Mouse (Mus musculus) retina, postnatal 1 day (tissue): ENCODE measurements around the gene Ly75.

Source experiments
- DNase-seq: peaks from one replicate; pipeline ENCODE4 v3.0.0-alpha.2; 2012

Gene Ly75

DNA sequence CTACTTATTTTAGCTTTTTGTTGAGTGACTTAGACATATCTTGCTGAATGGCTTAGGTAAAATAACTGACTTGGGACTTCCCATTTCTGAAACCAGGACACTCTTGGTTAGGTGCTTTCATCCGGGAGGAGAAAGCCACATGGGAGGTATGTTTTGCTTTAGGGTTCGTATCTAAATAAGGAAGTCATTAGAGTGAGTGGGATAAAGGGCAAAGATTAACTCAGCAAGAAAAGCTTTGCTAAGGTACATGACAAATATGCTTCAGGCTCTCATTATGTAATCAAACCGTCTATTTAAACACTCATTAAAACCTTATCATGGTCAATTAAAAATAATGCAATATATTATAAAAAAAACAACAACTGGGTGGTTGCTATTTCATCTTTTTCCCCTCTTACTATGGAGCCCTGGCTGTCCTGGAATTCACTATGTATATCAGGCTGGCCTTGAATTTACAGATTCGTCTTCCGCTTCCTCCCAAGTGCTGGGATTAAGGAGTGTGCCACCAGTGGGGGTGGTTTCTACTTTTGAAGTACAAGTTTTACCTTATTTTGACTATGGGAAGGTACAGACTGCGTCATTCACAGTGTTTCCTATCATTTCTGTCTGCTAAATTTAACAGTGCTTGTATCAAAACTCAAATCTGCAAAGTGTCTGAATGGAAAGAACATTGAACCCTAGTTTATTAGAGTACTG is 60.9 kb downstream of the Ly75 start:
- DNase-seq: no peak

DNA sequence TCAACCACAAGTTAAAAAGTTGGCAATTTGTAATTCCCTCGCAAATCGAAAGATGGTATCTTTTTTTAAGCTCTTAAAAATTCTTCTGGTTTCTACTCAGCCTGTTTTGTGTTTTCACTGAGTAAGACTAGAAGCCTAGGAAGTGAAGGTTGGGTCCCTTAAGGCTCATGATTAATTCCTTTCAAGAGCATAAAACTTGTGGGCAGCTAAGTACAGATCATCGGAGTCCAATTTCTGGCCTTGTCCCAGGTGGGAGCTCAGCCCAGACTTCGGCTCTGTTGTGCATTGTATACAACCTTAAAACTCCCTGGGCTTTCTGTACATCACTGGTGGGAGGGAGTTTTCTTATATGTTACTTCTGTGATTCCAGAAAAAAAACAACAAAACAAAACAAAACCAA is 79.3 kb downstream of the Ly75 start:
- no peak for DNase-seq

DNA sequence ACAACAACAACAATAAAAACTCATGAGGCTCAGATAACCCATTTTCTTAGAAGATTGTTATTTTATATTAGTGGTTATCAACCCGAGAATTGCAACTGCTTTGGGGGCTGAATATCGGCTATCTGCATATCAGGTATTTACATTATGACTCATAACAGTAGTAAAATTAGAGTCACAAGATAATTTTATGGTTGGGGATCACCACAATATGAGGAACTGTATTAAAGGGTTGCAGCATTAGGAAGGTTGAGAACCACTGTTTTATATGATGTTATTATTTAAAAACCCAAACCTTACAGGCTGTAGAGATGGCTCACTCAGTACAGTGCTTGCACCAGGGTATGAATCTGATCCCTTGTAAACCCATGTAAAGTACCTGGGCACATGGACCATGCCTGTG is 83.8 kb downstream of the Ly75 start:
- DNase-seq: no peak

DNA sequence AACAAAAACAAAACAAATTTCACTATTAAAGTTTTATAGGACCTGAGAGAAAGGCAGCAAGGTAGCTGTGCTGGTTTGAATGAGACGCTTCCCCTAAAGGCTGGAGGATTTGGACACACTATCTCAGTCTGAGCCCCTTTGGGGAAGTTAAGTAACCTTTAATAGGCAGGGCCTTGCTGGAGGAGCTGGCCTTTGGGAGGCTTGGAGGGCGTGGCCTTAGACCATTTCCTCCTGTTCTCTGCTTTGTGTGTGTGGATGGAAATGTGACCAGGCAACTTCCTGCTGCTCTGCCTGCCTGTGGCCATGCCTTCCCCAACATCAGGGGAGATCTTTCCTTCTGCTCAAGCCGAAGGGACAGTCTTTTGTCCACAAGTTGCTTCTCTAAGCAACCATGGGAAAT is 84.8 kb downstream of the Ly75 start:
- no peak for DNase-seq

DNA sequence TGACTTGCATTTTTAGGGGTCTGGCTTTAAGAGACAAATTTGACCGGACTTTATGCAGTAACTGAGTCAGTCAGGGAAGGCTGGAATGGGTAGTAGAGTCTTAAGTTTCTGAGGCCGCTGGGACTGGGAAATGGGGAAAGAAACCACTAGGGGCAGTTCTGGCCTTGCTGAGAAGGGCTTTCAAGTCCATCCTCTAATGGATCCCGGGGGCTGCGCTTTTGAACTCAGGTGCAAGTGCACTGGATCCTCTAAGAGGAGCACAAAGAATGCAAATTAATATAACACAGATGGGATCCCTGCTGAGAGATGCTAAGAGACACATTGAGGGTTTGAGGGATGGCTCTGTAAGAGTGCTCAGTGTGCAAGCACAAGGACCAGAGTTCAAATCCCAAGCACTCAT is 91.7 kb downstream of the Ly75 start:
- DNase-seq: no peak

DNA sequence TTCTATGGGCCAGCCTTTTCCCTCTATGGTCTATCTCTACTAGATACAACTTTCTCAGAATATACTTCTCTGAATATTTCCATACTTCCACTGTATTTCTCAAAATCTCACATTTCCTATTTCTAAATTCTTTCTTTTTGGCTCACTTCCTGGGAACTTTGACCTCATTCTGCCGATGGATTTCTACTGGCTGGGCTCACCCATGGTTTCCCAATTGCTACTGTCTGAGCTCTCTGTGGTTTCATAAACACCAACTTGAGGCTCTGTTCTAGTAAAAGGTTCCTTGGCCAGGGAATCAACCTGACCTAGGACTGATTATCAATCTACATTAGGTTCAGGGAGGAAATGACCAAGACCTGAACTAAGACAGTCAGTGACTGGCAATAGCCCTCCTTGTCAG is 93.7 kb downstream of the Ly75 start:
- DNase-seq: no peak

DNA sequence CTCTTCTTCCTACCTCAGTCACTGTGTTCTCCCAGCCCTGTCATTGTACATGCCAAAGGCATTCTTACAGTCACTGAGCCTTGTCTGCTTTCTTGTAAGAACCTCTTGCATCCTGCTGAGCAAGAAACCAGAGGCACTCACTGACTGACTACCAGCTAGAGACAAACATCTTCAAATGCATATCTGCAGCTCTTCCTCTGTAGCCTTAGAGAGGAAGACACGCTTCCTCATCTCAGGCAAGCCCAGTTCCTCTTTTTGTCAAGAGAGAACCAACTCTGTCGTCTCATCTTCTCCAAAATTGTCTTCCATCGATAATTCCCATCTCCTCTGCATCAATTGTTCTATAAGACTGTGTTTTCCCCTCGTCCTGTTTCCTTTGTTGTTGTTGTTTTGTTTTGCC is 94.5 kb downstream of the Ly75 start:
- no peak for DNase-seq

DNA sequence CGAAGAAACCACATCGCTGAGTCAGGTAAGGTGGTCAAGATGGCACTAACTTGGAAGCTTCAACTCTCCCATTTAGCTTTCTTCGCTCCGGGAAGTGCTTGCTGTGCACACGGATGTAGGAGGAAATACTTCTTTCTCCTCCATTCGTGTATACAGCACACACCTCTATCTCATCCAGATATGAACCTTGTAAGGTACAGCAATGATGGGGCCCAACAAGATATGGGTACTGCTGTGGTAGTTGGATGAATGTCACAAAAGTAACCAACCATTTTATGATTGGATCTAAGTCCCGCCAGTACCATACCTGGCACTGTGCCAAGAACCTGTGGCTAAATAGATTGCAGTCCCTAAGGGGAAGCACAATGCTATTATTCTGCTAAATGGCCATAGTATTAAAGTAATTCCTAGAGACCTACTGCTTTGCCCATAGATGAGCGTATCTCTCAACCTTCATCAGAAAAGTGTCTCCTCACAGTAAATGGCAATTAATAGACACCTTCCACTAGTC is 97.9 kb downstream of the Ly75 start:
- peak; percentile 21 for DNase-seq

DNA sequence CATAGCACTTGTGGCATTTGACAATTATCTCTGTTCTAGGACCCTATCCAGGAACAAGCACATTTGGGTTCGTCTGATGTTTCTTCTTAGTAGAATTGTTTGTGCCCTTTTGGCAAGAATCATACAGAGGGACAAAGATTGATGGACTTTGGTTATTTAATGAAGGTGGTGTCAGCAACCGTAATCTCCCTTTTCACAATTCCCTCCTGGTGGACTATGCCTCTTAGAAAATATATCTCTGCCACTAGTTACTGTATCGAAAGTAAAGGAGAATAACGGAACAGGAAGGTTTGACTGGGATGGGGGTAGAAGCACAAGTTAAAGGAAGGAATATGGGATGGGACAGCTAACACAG is 98.7 kb downstream of the Ly75 start, which contains the start of gene Cd302:
Gene Cd302 (minus strand): TSS at position 22 of the 355 bp plus-strand sequence.
- no peak for DNase-seq

DNA sequence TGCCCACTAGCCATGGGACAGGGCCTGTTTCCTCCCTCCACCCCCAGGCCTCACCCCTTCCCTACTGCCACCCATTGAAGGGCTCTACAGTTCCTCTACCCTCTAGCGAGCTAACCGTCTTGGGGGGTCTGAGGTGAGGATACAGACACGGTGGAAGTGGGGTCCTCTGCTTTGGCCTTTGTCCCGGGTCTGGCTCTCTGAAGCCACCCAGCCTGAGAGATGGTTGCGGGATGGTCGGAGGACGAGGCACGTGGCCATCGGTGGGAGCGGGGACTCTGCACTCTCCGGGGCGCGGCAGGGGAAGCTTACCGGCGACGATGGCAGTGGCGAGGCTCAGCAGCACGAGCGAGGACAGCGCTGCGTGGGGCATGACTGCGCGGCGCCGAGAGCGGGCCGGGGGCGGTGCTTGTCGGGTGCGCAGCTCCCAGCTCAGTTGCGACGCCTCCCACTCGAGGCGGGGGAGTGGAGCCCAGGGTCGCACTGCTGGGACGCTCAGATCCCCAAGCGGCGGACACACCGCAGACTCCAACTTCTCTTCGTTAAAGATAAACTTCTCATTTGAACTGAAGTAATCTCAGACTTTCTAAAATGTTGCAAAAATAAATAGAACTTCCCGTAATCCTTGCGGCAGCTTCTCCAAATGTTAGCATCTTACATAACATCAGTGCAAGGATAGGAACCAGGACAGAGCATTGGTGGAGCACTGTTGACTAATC is 99.2 kb downstream of the Ly75 start:
- DNase-seq: peak; percentile 77

DNA sequence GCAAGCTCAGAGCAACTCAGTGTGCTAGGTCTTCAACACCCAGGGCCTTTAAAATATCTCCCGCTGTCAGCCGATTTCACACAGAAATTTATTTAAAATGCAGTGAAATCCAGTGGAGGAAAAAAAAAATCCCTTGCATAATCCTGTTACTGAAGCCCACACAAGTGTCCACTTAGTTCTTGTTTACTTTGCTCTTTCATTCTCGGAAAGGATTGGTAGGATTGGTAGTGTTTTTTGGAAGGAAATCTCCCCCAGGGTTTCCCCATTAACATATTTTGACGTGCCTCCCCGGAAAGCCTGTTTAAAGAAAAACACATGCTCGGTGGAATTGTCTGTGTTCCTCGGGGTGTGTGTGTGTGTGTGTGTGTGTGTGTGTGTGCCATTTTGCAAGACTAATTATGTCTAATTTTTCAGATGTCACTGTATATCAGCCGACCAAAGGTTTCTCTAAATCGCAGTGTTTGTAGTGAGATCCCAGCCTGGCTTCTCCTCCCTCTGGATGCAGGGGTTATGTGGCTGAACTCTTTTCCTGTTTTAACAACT is 99.8 kb downstream of the Ly75 start:
- no peak for DNase-seq

DNA sequence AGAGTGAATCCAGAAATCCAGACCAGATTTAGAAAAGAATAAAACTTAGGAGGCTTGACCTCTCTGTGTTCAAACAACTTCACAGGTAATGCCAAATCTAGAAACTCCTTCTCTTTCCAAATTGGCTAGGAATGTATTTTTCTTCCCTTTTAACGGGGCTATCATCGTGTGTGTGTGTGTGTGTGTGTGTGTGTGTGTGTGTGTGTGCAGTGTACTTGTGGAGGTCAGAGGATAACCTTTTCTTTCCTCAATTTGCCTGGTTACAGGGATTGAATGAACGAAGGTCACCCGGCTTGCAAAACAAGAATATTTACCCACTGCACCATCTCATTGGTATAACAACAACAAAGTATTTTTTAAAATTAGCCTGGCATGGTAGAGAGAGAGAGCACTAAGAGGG is 100.5 kb downstream of the Ly75 start:
- DNase-seq: no peak

DNA sequence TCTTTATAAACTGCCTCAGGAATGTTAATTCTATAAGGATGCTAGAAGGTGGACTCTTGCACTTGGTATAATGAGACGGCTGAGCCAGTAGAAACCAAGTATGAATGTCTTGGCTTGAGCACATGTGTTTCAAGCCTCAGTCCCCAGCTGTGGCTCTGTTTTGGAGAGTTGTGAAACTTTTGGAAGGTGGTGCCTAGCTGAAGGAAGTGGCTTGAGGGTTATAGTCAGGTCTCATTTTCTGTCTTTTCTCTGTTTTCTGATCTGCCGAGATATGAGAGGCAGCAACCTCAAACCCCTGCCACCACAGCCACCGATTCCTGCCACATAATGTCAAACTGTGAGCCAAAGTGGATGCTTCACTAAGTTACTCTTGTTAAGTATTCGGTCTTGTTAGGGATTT is 104.5 kb downstream of the Ly75 start:
- DNase-seq: no peak

DNA sequence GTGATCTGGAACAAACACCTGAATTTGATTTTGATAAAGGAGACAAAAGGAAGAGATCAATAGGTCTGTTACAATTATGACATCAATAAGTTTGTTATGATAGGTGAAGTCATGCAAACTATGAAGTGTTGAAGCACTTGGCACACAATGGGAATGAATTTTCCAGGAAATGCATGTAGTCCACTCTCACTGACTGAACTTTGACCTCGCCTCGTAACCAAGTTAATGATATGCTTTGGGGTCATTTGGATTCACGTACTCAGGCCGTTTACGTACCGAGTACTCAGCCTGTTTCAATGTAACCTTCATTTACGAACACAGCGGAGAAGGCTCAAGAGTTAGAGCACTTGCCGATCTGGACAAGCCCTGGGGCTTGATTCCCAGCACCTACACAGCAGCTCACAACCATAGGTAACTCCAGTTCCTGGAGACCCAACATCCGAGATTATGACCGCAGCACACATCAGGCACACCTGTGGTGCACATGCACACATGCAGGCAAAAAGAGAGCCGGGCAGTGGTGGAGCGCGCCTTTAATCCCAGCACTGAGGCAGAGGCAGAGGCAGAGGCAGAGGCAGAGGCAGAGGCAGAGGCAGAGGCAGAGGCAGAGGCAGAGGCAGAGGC is 113.1 kb downstream of the Ly75 start:
- no peak for DNase-seq

DNA sequence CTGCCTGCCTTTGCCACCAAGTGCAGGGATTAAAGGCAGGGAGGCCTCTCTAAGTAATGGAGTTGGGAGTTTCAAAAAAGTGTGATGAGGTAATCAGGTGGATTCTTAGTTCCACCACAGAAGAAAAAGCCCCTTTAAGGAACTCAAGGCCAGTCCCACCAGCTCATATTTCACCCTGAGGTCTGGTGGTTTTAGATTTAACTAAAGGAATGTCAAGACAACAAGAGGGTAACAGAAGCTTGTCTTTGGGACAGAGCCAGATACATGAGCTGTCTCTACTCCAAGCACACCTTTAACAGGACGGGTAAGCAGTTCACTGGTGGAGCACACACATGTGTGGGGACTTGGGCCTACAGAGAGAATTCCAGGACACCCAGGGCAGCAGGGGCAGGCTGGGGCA is 115.5 kb downstream of the Ly75 start:
- DNase-seq: no peak

DNA sequence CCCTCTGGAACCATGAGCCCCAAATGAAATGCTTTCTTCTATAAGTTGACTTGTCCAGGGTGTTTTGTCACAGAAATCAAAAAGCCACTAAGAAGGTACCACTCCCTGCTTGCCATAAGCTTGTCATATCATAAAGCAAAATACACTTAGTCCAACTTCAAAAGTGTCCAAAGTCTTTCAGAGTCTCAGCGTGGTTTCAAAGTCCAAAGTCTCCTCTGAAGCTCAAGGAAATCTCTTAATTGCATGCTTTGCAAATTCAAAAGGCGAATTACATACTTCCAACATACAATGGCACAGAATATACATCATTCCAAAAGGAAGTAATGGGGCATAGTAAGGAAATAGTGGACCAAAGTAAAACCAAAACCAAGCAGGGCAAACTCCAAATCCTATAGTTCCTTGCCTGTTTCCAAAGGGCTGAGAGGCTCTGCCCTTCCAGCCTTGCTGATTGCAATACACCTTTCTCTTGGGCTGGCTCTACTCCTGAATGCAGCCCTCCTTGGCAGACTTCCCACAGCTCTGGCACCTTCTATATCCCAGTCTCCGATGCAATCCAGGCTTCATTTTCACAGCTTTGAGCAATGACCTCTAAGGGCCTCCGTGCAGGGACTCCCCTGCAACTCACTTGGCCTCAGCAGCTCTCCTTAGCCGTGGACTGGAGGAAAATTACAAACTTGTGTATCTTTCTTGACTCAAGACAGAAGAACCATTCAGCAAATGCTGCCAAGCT is 122.3 kb downstream of the Ly75 start:
- no peak for DNase-seq

DNA sequence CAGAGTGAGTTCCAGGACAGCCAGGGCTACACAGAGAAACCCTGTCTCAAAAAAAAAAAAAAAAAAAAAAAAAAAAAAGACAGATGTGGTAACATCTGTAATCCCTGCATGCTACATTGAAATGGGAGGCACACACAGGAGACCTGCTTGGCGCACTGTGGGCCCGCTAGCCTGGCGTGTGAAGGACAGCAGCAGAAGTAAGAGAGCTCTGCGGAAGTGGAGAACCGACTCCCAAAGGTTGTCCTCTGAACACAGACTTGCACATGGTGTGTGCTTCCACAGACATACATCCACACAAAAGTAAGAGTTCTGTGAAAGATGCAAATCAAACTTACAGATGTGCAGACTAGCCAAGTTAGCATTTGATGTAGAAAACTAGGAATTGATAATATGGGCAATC is 123.9 kb downstream of the Ly75 start:
- DNase-seq: no peak

DNA sequence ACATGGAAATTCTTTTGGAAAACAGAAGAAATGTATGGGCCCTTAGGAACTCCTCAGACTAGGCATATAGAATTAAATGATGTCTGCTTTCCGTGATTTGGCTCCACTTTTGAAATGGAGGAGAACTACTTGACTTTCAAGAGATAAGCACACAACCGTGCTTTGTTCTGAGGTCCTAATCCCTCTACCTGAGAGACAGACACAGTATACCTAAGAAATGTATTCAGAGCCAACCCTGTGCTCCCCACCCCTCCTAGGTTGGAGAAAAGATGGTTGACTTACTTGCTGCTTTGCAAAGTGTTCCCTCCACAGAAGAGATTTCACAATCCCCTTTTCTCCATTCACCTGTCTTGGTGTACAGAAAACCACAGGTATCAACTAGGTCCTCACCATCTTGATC is 126.4 kb downstream of the Ly75 start:
- no peak for DNase-seq

DNA sequence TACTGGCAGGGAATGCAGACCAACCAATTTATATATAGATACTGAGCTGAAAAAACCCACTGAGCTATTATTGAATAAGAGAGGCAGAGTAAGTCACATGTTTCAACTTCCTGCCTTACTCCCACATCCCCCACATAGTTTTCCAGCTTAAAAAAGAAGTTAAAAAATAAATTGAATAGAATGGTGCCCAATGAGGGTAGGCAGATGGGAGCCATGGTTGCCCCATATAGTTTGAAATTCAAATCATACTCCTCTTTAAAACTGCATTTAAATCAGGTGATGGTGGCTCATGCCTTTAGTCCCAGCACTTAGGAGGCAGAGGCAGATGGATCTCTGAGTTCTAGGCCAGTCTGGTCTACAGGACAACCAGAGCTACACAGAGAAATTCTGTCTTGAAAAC is 129.6 kb downstream of the Ly75 start:
- no peak for DNase-seq

DNA sequence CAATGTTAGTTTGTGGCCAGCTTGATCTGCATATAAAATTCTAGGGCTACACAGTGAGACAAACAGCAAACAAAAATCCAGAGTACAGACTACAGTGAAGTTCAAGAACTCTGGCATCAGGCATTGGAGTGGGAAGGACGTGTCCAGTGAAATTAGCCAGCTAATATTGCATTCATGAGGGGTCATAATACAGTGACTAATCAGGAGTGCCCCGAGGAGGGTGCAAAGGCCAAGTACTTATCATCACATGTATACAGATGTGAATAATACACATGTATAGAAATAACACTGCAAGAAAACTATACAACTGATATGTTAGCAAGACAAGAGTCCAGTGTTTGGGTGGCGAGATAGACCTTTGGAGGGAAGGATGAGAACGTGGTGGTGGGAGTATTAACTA is 130.3 kb downstream of the Ly75 start:
- DNase-seq: no peak
